Mouse (Mus musculus) heart, adult 11 months (tissue): ENCODE data around the gene Wdr49.
"Not testable (repeated sequence)": the region's sequence is repeated elsewhere in the genome, so short reads cannot be mapped to it uniquely, and the experiment has no call there.

ENCODE experiments used
- DNase-seq: peaks from one replicate; pipeline ENCODE4 v3.0.0; 2022

The Wdr49 gene

DNA sequence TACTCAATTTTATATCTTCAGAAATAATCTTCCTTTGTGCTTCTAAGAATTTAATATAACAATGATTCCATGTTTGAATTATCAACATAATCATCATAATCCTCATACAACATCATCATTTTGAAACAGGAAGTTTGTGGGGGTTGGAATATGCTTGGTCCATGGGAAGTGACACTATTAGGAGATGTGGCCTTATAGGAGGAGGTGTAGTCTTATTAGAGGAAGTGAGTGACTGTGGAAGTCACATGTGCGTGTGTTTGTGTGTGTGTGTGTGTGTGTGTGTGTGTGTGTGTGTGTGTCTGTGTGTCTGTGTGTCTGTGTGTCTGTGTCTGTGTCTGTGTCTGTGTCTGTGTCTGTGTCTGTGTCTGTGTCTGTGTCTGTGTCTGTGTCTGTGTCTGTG, 182.5 kb downstream of the Wdr49 start:
- DNase-seq, result not testable (repeated sequence)

DNA sequence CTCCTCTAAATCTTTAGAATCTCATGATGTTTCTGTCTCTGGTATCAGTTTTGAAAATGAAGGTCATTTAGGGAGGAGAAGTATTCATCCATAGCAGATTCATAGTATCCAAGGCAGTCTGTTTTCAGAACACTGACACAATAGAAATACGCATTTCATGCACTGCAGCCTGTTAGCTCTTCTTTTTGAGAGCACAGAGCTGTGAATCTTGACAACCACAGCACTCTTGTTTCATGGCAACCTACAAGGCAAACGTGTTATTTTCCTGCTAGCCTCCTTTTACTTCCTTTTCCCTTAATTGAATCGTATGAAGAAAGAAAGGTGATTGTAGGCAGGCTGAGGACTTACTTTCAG, 184.2 kb downstream of the Wdr49 start:
- no peak for DNase-seq

DNA sequence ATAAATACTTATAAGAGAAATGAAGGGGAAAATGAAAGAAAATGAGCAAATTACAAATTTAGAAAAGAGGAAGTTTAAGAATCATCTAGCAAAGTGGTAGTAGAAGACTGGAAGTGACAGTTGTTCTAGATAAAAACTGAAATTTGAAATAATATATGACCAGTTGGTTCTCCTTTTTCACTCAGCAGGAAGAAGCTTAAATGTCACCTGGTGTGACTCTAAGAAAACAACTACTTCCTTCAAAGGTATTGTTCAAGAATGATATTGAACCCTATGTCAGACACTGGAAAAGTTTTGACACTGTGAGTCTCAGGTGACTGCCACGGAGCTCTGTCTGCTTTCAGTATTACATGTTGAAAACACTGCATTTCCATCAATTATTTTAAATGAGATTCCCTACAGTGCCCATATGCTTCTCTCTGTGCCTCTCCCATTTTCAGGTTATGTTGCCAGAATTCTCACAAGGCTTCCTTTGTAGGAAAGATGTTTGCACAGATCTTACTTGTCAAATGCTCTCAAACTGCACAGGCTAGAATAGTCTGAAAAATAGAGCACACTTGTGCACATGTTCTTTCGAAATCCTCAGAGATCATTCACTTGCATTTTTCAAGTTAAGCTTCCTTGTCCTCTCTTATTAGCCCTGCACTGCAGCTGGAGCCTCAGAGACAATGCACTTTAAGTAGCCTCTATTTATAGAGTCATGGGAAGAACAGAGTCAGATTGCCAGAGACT, 184.8 kb downstream of the Wdr49 start:
- DNase-seq, result no peak

DNA sequence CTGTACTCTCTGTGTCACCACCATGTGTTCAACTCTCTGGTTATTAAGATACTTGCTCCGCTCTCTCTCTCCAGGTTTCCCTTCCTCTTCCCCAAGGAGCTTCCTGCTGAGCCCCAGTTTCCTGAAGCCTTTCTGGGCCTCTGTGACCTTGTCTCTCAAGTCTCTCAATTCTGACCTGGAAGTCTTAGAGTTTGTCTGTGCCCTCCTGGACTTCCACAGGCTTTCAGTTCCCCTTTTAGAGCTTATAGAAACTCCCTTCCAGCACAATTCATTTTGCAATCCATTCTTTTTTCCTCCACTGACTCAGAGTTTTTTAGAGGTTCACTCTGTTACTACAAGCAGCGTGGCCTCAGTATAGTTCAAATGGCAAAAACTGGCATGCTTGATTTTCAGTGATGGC, 188.7 kb downstream of the Wdr49 start:
- DNase-seq, result no peak

DNA sequence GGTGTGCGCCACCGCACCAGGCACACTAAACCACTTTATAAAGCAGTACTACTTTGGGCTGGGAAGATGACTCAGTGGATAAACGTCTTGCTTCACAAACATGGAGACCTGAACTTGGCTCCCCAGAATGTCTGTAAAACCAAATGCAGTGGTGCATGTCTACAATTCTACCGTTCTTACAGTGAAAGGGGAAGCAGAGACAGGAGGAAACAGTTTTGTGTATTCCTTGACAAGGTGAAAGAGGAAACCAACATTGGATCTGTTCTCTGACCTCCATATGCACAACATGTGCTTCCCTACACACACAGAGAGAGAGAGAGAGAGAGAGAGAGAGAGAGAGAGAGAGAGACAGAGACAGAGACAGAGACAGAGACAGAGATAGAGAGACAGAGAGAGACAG, 204.5 kb downstream of the Wdr49 start:
- no peak for DNase-seq

DNA sequence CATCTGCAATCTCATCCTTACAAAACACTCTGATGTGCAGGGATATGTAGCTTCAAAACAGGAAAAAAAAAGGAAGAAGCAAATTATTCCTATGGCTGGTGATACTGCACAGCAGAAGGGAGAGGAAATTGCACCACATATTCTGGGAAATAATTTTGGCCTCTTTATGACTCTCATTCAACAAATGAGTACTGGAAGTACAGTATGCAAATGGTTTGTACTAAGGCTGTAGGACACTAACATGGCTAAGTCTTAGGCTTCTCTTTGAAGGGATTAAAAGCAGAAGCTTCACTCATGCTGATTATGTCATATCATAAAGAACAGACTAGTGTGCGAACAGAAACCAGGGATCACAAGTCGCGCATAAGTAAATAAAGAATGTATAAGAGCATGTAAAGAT, 205.4 kb downstream of the Wdr49 start:
- no peak for DNase-seq

DNA sequence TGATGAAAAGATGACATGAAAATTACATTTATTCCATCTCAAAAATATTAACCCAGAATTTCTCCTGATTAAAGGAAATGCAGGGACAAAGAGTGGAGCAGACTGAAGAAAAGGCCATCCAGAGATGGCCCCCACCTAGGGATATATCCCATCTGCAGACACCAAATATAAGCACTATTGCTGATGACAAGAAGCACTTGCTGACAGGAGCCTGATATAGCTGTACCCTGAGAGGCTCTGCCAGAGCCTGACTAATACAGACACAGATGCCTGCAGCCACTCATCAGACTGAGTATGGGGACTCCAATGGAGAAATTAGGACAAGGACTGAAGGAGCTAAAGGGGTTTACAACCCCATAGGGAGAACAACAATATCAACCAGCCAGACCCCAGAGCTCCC, 206.8 kb downstream of the Wdr49 start:
- no peak for DNase-seq

DNA sequence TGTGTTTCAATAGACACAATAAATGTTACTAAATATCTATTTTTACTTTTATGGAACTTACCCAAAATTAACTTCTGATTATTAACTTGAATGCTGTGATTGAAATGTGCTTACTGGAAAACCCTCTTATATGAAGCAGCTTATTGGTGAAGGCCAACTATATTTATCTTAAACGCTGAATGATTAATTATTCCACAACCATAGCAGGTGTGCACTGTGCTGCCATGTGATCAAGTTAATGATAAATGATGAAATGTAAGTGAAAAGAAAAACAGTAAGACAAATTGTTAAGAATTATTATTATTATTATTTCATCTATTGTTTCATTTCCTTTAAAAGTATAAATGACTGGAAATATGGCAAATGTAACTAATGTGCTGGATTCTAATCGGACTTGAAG, 212.0 kb downstream of the Wdr49 start, which contains the start of gene Serpini2:
TSS of gene Serpini2 (minus strand) at position 101 of the 400 bp plus-strand sequence.
- no peak for DNase-seq

DNA sequence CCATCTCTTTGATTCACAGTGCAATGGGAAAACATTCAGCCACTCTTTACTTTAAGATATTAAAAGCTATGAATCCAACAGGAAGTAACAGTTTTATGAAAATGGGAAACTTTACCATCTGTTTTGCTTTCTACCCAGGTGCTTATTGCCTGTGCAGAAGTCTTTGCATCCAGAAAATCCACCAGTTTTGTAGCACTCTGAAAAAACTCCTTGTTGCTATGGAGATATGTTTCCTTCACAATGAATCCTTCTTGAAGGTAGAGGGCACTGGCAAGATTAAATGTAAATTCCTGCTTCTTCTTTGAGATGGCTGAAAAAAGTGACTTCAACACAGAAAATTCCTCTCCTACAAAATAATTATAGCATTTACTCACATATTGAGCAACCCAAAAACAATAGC, 222.6 kb downstream of the Wdr49 start:
- DNase-seq, result no peak
